Mouse (Mus musculus): Measurements from ENCODE around the gene Gar1. TPM values are rescaled to one million over a fixed set of nuclear protein-coding genes. Genes with fewer than 3 reads are reported as not detected.

Gar1 gene
- polyA plus RNA-seq, 1 experiment from 2014 or later: 14.0 TPM

GRCm38 (mm10) chr3:129827691-129828090 is 3.5 kb downstream of the Gar1 start:
- no peak overlapping the region for H3K27ac ChIP-seq (replicated peaks in 1 of 2; ENCODE audit: control insufficient read depth in 1 of 2, insufficient read depth in 1 of 2, low read depth in 2 of 2, low read length in 2 of 2)
- no peak overlapping the region for H3K4me3 ChIP-seq (ENCODE audit: control insufficient read depth in 1 of 2, insufficient read depth in 1 of 2, low read depth in 1 of 2, low read length in 2 of 2)
- no peaks in the 10 kb centered on the region for H3K27me3 ChIP-seq (ENCODE audit: control insufficient read depth, insufficient read depth, low read length)
- WGBS: 79% methylated on average over 5 of the region's 5 CpGs
- peaks cover 6 to 13% of the 10 kb centered on the region in 2 experiments for H3K4me1 ChIP-seq (ENCODE audit: control insufficient read depth in 2 of 2, insufficient read depth in 2 of 2, low read length in 2 of 2)
- H3K36me3 ChIP-seq (ENCODE audit: control insufficient read depth, insufficient read depth, low read length): peaks cover 45% of the 10 kb centered on the region
- H3K9me3 ChIP-seq (ENCODE audit: control insufficient read depth, low read length): no peaks in the 10 kb centered on the region
- no peak overlapping the region for H3K9ac ChIP-seq (ENCODE audit: low read length)
- H3K4me2 ChIP-seq (ENCODE audit: low read length): no peak overlapping the region
- no peak for ATAC-seq (ENCODE audit: insufficient number of reproducible peaks, insufficient read depth, low FRiP score, low read depth)

GRCm38 (mm10) chr3:129826691-129827090 is 4.5 kb downstream of the Gar1 start:
- Histone ChIP-seq H3K9ac (ENCODE audit: low read length) (no peak overlapping the region), H3K27me3 (ENCODE audit: control insufficient read depth, insufficient read depth, low read length) (no peaks in the 10 kb centered on the region), H3K27ac (replicated peaks in 1 of 2; ENCODE audit: control insufficient read depth in 1 of 2, insufficient read depth in 1 of 2, low read depth in 2 of 2, low read length in 2 of 2) (no peak overlapping the region), H3K36me3 (ENCODE audit: control insufficient read depth, insufficient read depth, low read length) (peaks cover 49% of the 10 kb centered on the region), H3K9me3 (ENCODE audit: control insufficient read depth, low read length) (no peaks in the 10 kb centered on the region), H3K4me3 (ENCODE audit: control insufficient read depth in 1 of 2, insufficient read depth in 1 of 2, low read depth in 1 of 2, low read length in 2 of 2) (no peak overlapping the region), H3K4me1 (ENCODE audit: control insufficient read depth in 2 of 2, insufficient read depth in 2 of 2, low read length in 2 of 2) (peaks cover 6 to 11% of the 10 kb centered on the region in 2 experiments), H3K4me2 (ENCODE audit: low read length) (no peak overlapping the region)
- 88% methylated on average over 10 of the region's 10 CpGs for WGBS
- no peak for ATAC-seq (ENCODE audit: insufficient number of reproducible peaks, insufficient read depth, low FRiP score, low read depth)

GRCm38 (mm10) chr3:129824891-129825290 is 6.3 kb downstream of the Gar1 start:
- WGBS: 90% methylated on average over 10 of the region's 10 CpGs
- no peaks in the 10 kb centered on the region for H3K9me3 ChIP-seq (ENCODE audit: control insufficient read depth, low read length)
- H3K36me3 ChIP-seq (ENCODE audit: control insufficient read depth, insufficient read depth, low read length): peaks cover 49% of the 10 kb centered on the region
- H3K4me3 ChIP-seq (ENCODE audit: control insufficient read depth in 1 of 2, insufficient read depth in 1 of 2, low read depth in 1 of 2, low read length in 2 of 2): no peak overlapping the region
- H3K27me3 ChIP-seq (ENCODE audit: control insufficient read depth, insufficient read depth, low read length): no peaks in the 10 kb centered on the region
- no peak overlapping the region for H3K9ac ChIP-seq (ENCODE audit: low read length)
- no peak overlapping the region for H3K27ac ChIP-seq (replicated peaks in 1 of 2; ENCODE audit: control insufficient read depth in 1 of 2, insufficient read depth in 1 of 2, low read depth in 2 of 2, low read length in 2 of 2)
- H3K4me1 ChIP-seq (ENCODE audit: control insufficient read depth in 2 of 2, insufficient read depth in 2 of 2, low read length in 2 of 2): peaks cover 6 to 9% of the 10 kb centered on the region in 2 experiments
- ATAC-seq (ENCODE audit: insufficient number of reproducible peaks, insufficient read depth, low FRiP score, low read depth): no peak
- no peak overlapping the region for H3K4me2 ChIP-seq (ENCODE audit: low read length)

- Histone ChIP-seq H3K4me1 (ENCODE audit: control insufficient read depth in 2 of 2, insufficient read depth in 2 of 2, low read length in 2 of 2) (peaks cover 0 to 1% of the 10 kb centered on the region in 2 experiments; a peak in 2 of 4 replicates), H3K9me3 (ENCODE audit: control insufficient read depth, low read length) (no peaks in the 10 kb centered on the region), H3K27me3 (ENCODE audit: control insufficient read depth, insufficient read depth, low read length) (no peaks in the 10 kb centered on the region), H3K4me3 (ENCODE audit: control insufficient read depth in 1 of 2, insufficient read depth in 1 of 2, low read depth in 1 of 2, low read length in 2 of 2) (no peak overlapping the region), H3K36me3 (ENCODE audit: control insufficient read depth, insufficient read depth, low read length) (peaks cover 47% of the 10 kb centered on the region), H3K9ac (ENCODE audit: low read length) (no peak overlapping the region), H3K4me2 (ENCODE audit: low read length) (no peak overlapping the region), H3K27ac (replicated peaks in 1 of 2; ENCODE audit: control insufficient read depth in 1 of 2, insufficient read depth in 1 of 2, low read depth in 2 of 2, low read length in 2 of 2) (no peak overlapping the region)
- 91% methylated on average over 4 of the region's 4 CpGs for WGBS
- ATAC-seq (ENCODE audit: insufficient number of reproducible peaks, insufficient read depth, low FRiP score, low read depth): no peak
These were observed 7.0 kb downstream of the Gar1 start for GRCm38 (mm10) chr3:129824146-129824545.

- 54% methylated on average over 5 of the region's 5 CpGs for WGBS
- Histone ChIP-seq H3K9ac (ENCODE audit: low read length) (no peak overlapping the region), H3K36me3 (ENCODE audit: control insufficient read depth, insufficient read depth, low read length) (peaks cover 41% of the 10 kb centered on the region)
These were observed 7.9 kb downstream of the Gar1 start for GRCm38 (mm10) chr3:129823293-129823692.

GRCm38 (mm10) chr3:129822206-129822775 is 8.9 kb downstream of the Gar1 start, which contains the start of gene Rrh:
Gene Rrh (minus strand): TSS chr3:129822587.
- 93% methylated on average over 11 of the region's 11 CpGs for WGBS
- no peaks in the 10 kb centered on the region for H3K4me1 ChIP-seq (ENCODE audit: control insufficient read depth in 2 of 2, insufficient read depth in 2 of 2, low read length in 2 of 2)
- H3K9me3 ChIP-seq (ENCODE audit: control insufficient read depth, low read length): no peaks in the 10 kb centered on the region
- ATAC-seq (ENCODE audit: insufficient number of reproducible peaks, insufficient read depth, low FRiP score, low read depth): no peak
- no peaks in the 10 kb centered on the region for H3K27me3 ChIP-seq (ENCODE audit: control insufficient read depth, insufficient read depth, low read length)
- no peak within 1 kb of the TSS for H3K4me3 ChIP-seq (ENCODE audit: control insufficient read depth in 1 of 2, insufficient read depth in 1 of 2, low read depth in 1 of 2, low read length in 2 of 2)
- no peak within 1 kb of the TSS for H3K27ac ChIP-seq (replicated peaks in 1 of 2; ENCODE audit: control insufficient read depth in 1 of 2, insufficient read depth in 1 of 2, low read depth in 2 of 2, low read length in 2 of 2)
- no peak within 1 kb of the TSS for H3K9ac ChIP-seq (ENCODE audit: low read length)
- H3K4me2 ChIP-seq (ENCODE audit: low read length): no peak within 1 kb of the TSS
- peaks cover 38% of the 10 kb centered on the region for H3K36me3 ChIP-seq (ENCODE audit: control insufficient read depth, insufficient read depth, low read length)

More at GRCm38 (mm10) chr3:129823293-129823692, 7.9 kb downstream of the Gar1 start:
- H3K4me2 ChIP-seq (ENCODE audit: low read length): no peak overlapping the region
- no peak for ATAC-seq (ENCODE audit: insufficient number of reproducible peaks, insufficient read depth, low FRiP score, low read depth)
- H3K9me3 ChIP-seq (ENCODE audit: control insufficient read depth, low read length): no peaks in the 10 kb centered on the region
- no peaks in the 10 kb centered on the region for H3K27me3 ChIP-seq (ENCODE audit: control insufficient read depth, insufficient read depth, low read length)
- no peaks in the 10 kb centered on the region for H3K4me1 ChIP-seq (ENCODE audit: control insufficient read depth in 2 of 2, insufficient read depth in 2 of 2, low read length in 2 of 2)
- no peak overlapping the region for H3K27ac ChIP-seq (replicated peaks in 1 of 2; ENCODE audit: control insufficient read depth in 1 of 2, insufficient read depth in 1 of 2, low read depth in 2 of 2, low read length in 2 of 2)
- H3K4me3 ChIP-seq (ENCODE audit: control insufficient read depth in 1 of 2, insufficient read depth in 1 of 2, low read depth in 1 of 2, low read length in 2 of 2): no peak overlapping the region

GRCm38 (mm10) chr3:129821736-129822135 is 9.5 kb downstream of the Gar1 start:
- Histone ChIP-seq H3K36me3 (ENCODE audit: control insufficient read depth, insufficient read depth, low read length) (peaks cover 36% of the 10 kb centered on the region), H3K27ac (replicated peaks in 1 of 2; ENCODE audit: control insufficient read depth in 1 of 2, insufficient read depth in 1 of 2, low read depth in 2 of 2, low read length in 2 of 2) (no peak overlapping the region), H3K9me3 (ENCODE audit: control insufficient read depth, low read length) (no peaks in the 10 kb centered on the region), H3K4me1 (ENCODE audit: control insufficient read depth in 2 of 2, insufficient read depth in 2 of 2, low read length in 2 of 2) (no peaks in the 10 kb centered on the region), H3K27me3 (ENCODE audit: control insufficient read depth, insufficient read depth, low read length) (no peaks in the 10 kb centered on the region), H3K4me2 (ENCODE audit: low read length) (no peak overlapping the region), H3K4me3 (ENCODE audit: control insufficient read depth in 1 of 2, insufficient read depth in 1 of 2, low read depth in 1 of 2, low read length in 2 of 2) (no peak overlapping the region), H3K9ac (ENCODE audit: low read length) (no peak overlapping the region)
- 71% methylated on average over 8 of the region's 8 CpGs for WGBS
- ATAC-seq (ENCODE audit: insufficient number of reproducible peaks, insufficient read depth, low FRiP score, low read depth): no peak

GRCm38 (mm10) chr3:129820847-129821246 is 10.3 kb downstream of the Gar1 start:
- H3K36me3 ChIP-seq (ENCODE audit: control insufficient read depth, insufficient read depth, low read length): peaks cover 28% of the 10 kb centered on the region
- H3K9me3 ChIP-seq (ENCODE audit: control insufficient read depth, low read length): no peaks in the 10 kb centered on the region
- no peak overlapping the region; a peak in 1 of 4 replicates for H3K27ac ChIP-seq (replicated peaks in 1 of 2; ENCODE audit: control insufficient read depth in 1 of 2, insufficient read depth in 1 of 2, low read depth in 2 of 2, low read length in 2 of 2)
- 62% methylated on average over 9 of the region's 9 CpGs for WGBS
- no peak overlapping the region for H3K4me2 ChIP-seq (ENCODE audit: low read length)
- no peaks in the 10 kb centered on the region for H3K27me3 ChIP-seq (ENCODE audit: control insufficient read depth, insufficient read depth, low read length)
- no peak overlapping the region for H3K9ac ChIP-seq (ENCODE audit: low read length)
- H3K4me1 ChIP-seq (ENCODE audit: control insufficient read depth in 2 of 2, insufficient read depth in 2 of 2, low read length in 2 of 2): no peaks in the 10 kb centered on the region
- H3K4me3 ChIP-seq (ENCODE audit: control insufficient read depth in 1 of 2, insufficient read depth in 1 of 2, low read depth in 1 of 2, low read length in 2 of 2): no peak overlapping the region
- no peak for ATAC-seq (ENCODE audit: insufficient number of reproducible peaks, insufficient read depth, low FRiP score, low read depth)
